Mouse (Mus musculus): ENCODE results near the gene Ciz1. TPM values are rescaled to one million over a fixed set of nuclear protein-coding genes. Genes with fewer than 3 reads are reported as not detected.
A peak's percentile ranks its signal among the peaks of the same experiment; 100 is the strongest.

The Ciz1 gene
- polyA plus RNA-seq, 1 experiment from 2014 or later: 35.2 TPM

DNA sequence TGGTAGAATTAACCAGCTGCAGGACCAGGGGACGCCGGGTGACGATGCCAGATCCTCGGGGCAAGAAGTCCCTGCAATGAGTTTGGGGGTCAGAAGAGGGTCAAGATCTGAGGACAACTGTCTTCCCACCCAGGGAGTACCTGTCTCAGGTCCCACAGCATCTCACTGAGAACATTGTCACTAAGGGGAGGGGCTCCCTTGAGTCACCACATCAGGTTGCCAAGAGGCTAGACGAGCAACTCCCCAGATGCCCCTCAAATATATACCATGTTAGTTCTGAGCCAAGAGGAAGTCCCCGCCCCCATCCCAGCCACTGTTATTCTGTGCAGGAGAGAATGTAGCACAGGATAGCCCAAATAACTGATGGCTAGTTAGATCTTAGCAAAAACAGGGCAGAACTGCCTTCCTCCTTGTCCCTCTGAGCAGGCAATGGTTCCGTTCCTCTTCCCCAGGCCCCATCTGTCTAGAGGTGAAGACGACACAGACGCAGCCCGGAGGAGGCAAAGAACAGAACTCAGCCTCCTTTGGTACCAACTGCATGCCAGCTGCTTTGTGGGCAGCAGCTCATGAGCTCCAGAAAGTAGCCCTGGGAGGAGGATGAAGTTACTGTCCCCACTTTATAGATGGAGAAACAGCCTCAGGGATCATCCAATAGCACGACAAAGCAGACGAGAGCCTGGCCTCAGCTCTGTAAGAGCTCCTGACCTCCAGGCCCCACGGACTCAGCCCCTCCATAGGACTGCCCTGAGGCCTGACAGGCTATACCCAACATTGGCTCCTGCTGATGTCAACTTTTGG, 11.1 kb upstream of the Ciz1 start:
- Histone ChIP-seq H3K4me2 (no peak overlapping the region), H3K4me3 (no peak overlapping the region), H3K9ac (no peak overlapping the region), H3K4me1 (no peaks in the 10 kb centered on the region), H3K27me3 (replicated peaks) (peaks cover 29% of the 10 kb centered on the region), H3K27ac (replicated peaks) (no peak overlapping the region), H3K9me3 (no peaks in the 10 kb centered on the region), H3K36me3 (peaks cover 3% of the 10 kb centered on the region; the same call in 1 of the 2 replicates)
- ATAC-seq (ENCODE audit: extremely low read depth, insufficient number of reproducible peaks, low FRiP score, low TSS enrichment): no peak
- WGBS: 73% methylated on average over 13 of the region's 13 CpGs

DNA sequence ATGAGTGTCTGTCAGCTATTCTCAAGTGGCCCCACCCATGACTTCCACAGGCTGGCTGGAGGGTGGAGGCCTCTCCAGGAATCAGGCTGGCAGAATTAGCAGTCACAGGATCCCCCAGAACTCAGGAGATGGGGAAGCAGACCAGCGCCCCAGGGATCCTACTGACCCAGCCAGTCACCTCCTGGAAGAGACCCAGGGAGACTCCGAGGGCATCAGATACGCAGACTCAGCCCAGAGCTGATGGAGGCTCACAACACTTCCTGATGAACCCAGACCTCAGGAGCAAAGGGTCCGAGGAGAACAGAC, 10.5 kb upstream of the Ciz1 start:
- 71% methylated on average over 4 of the region's 4 CpGs for WGBS
- Histone ChIP-seq H3K27ac (replicated peaks) (no peak overlapping the region), H3K9me3 (no peaks in the 10 kb centered on the region), H3K27me3 (replicated peaks) (peaks cover 24% of the 10 kb centered on the region), H3K9ac (no peak overlapping the region), H3K4me1 (no peaks in the 10 kb centered on the region), H3K36me3 (peaks cover 3% of the 10 kb centered on the region; the same call in 1 of the 2 replicates), H3K4me3 (no peak overlapping the region), H3K4me2 (no peak overlapping the region)
- ATAC-seq (ENCODE audit: extremely low read depth, insufficient number of reproducible peaks, low FRiP score, low TSS enrichment): no peak

GRCm38 (mm10) chr2:32342039-32342438, 10.1 kb upstream of the Ciz1 start:
- Histone ChIP-seq H3K4me1 (no peaks in the 10 kb centered on the region), H3K9me3 (no peaks in the 10 kb centered on the region), H3K4me2 (no peak overlapping the region), H3K4me3 (no peak overlapping the region), H3K9ac (no peak overlapping the region), H3K27ac (replicated peaks) (no peak overlapping the region), H3K27me3 (replicated peaks) (peaks cover 25% of the 10 kb centered on the region), H3K36me3 (peaks cover 3% of the 10 kb centered on the region; the same call in 1 of the 2 replicates)
- 82% methylated on average over 4 of the region's 4 CpGs for WGBS
- ATAC-seq (ENCODE audit: extremely low read depth, insufficient number of reproducible peaks, low FRiP score, low TSS enrichment): no peak

DNA sequence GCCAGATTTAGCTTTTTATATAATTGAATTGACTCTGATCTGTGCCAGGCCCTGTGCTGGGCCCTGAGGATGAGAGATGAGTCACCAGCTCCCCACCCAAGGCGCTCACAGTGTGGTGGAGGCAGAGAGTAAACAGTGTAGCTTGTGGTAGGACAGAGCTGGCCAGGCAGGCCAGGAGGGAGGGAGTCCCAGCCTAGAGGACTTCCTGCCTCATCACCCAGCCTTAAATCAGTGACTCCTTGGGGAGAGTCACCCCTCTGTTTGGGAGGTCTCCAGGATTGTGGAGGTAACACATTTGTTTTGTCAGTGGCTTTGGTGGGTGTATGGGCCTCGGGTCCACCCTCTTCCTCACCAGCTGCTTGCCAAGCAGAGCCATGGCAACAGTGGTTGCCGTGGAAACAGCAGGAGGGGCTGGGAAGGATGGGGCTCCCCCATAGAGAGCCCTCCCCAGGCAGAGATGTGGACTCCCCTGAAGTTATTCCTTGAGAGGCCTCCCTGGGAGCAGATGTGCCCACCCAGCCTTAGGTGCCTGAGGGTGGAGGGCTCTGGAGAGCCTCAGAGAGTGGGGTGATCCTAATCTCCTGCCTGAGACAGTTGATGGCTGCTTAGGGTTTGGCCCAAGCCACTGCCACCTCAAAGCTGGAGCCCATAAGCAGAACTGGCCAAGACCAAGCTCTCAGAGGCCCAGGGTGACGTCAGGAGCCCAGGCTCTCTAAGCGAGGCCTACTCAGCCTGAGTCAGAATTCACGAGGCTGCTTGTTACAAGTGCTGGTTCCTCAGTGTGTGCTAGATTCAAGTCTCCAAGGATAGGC, 9.4 kb upstream of the Ciz1 start:
- Histone ChIP-seq H3K4me3 (no peak overlapping the region), H3K36me3 (peaks cover 3% of the 10 kb centered on the region; the same call in 1 of the 2 replicates), H3K27ac (replicated peaks) (no peak overlapping the region), H3K4me2 (no peak overlapping the region), H3K9ac (no peak overlapping the region; the same call in 1 of the 2 replicates), H3K27me3 (replicated peaks) (peaks cover 23% of the 10 kb centered on the region), H3K4me1 (no peaks in the 10 kb centered on the region), H3K9me3 (no peaks in the 10 kb centered on the region)
- WGBS: 60% methylated on average over 6 of the region's 6 CpGs
- no peak for ATAC-seq (ENCODE audit: extremely low read depth, insufficient number of reproducible peaks, low FRiP score, low TSS enrichment)

DNA sequence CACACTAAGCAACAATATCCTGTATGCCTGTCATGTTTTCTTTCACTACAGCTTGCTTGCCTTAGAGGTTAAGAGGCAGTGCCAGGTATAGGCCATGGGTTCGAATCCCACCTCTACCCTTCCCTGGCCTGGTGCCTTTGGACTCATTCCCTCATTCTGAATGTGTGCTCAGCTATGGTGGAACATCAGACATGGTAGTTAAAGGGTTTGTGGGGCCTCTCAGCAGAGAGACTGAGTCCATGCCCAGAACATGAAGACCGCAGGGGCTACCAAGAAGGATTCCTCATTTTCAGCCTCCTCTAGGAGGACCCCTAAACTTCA, 8.8 kb upstream of the Ciz1 start:
- Histone ChIP-seq H3K9ac (no peak overlapping the region), H3K4me2 (no peak overlapping the region), H3K9me3 (no peaks in the 10 kb centered on the region), H3K36me3 (peaks cover under 1% of the 10 kb centered on the region; the same call in 1 of the 2 replicates), H3K27me3 (replicated peaks) (peaks cover 24% of the 10 kb centered on the region), H3K4me1 (no peaks in the 10 kb centered on the region), H3K4me3 (no peak overlapping the region), H3K27ac (replicated peaks) (no peak overlapping the region)
- 84% methylated on average over 2 of the region's 2 CpGs for WGBS
- no peak for ATAC-seq (ENCODE audit: extremely low read depth, insufficient number of reproducible peaks, low FRiP score, low TSS enrichment)

DNA sequence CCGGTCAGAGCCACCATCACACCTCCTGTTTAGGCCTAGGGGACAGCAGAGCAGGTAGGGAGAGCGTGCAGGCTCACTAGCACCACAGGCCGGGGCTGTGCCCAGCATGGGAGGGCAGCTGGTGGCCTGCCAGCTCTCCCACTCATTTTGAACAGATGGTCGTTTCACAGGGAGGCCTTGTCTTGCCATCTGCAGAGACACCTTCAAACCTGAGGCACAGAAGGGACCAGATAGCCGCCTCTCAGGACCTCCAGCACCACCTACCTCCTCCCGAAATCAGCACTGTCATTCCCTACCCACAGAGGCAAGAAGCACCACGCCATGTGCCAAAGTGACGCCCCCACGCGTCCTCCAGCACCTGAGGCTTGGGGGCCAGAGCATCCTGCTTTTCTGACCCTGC, 8.1 kb upstream of the Ciz1 start:
- Histone ChIP-seq H3K4me3 (no peak overlapping the region), H3K27me3 (replicated peaks) (peaks cover 31% of the 10 kb centered on the region), H3K9me3 (no peaks in the 10 kb centered on the region), H3K27ac (replicated peaks) (no peak overlapping the region), H3K9ac (no peak overlapping the region), H3K36me3 (no peaks in the 10 kb centered on the region), H3K4me2 (no peak overlapping the region), H3K4me1 (no peaks in the 10 kb centered on the region)
- WGBS: 60% methylated on average over 10 of the region's 10 CpGs
- ATAC-seq (ENCODE audit: extremely low read depth, insufficient number of reproducible peaks, low FRiP score, low TSS enrichment): no peak

GRCm38 (mm10) chr2:32344598-32345321, 7.4 kb upstream of the Ciz1 start:
- Histone ChIP-seq H3K27me3 (replicated peaks) (peaks cover 37% of the 10 kb centered on the region), H3K4me2 (no peak overlapping the region), H3K36me3 (no peaks in the 10 kb centered on the region), H3K9ac (no peak overlapping the region), H3K9me3 (no peaks in the 10 kb centered on the region), H3K4me3 (no peak overlapping the region), H3K4me1 (peaks cover 4% of the 10 kb centered on the region; the same call in 1 of the 2 replicates), H3K27ac (replicated peaks) (no peak overlapping the region)
- no peak for ATAC-seq (ENCODE audit: extremely low read depth, insufficient number of reproducible peaks, low FRiP score, low TSS enrichment)
- WGBS: 62% methylated on average over 14 of the region's 14 CpGs

DNA sequence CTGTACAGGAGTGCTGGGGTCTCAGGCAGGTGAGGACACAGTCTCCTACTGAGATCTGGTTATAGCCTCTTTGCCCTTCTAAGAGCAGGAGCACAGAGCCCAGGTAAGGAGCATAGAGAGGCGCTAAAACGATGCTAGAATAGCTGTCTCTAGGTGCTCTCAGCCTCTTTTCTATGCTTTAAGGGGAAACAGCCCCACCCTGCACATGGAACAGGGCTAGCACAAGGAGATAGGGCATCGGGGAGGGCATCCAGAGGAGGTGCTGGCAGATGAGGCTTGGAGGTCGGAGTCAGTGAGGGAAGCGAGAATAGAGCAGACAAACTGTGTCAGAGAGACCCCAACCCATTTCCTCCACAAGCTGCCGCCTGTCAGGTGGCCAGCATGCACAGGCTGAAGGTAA, 5.1 kb upstream of the Ciz1 start:
- H3K27ac ChIP-seq (replicated peaks): no peak overlapping the region
- H3K4me1 ChIP-seq: peaks cover 23% of the 10 kb centered on the region
- H3K36me3 ChIP-seq: no peaks in the 10 kb centered on the region
- H3K9ac ChIP-seq: 0 out of 2 replicates have a peak overlapping the region, but pooled peaks have one; percentile 4
- no peak for ATAC-seq (ENCODE audit: extremely low read depth, insufficient number of reproducible peaks, low FRiP score, low TSS enrichment)
- no peak overlapping the region for H3K4me2 ChIP-seq
- peaks cover 53% of the 10 kb centered on the region for H3K27me3 ChIP-seq (replicated peaks)
- no peak overlapping the region for H3K4me3 ChIP-seq
- WGBS: 47% methylated on average over 6 of the region's 6 CpGs
- H3K9me3 ChIP-seq: no peaks in the 10 kb centered on the region

- Histone ChIP-seq H3K4me3 (no peak overlapping the region), H3K9me3 (no peaks in the 10 kb centered on the region), H3K4me2 (no peak overlapping the region), H3K27ac (replicated peaks) (no peak overlapping the region), H3K27me3 (replicated peaks) (peaks cover 61% of the 10 kb centered on the region), H3K36me3 (no peaks in the 10 kb centered on the region), H3K4me1 (peaks cover 33% of the 10 kb centered on the region), H3K9ac (no peak overlapping the region)
- 76% methylated on average over 11 of the region's 11 CpGs for WGBS
- no peak for ATAC-seq (ENCODE audit: extremely low read depth, insufficient number of reproducible peaks, low FRiP score, low TSS enrichment)
Observed at GRCm38 (mm10) chr2:32348311-32348710, 3.8 kb upstream of the Ciz1 start.

DNA sequence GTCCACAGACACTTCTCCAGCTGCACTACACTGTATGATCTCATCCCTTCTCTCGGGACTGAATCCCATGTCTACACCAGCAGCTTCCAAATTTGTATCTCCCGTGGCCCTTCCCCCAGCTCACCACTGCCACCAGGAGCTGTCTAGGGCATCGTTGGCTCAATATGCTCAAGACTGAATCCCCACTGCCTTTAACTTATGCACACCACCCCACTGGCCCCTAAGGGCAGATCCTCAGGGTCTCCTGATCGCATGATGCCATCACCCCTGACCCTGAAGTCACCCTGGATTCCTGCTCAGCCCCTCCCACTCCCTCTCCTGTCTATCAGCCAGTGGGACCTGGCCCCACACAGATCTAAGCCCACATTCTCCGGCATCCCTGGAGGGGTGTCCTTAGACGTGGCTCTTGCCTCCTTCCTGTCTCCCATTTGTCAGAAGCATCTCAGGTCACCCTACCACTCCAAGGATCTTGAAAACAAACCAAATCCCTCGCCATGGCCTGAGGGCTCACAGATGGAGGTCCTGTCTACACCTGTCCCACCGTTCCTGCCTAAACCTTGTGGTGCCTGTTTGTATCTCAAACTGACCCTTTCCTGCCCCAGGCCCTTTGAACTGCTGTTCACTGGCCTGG, 2.4 kb upstream of the Ciz1 start:
- H3K9ac ChIP-seq: no peak overlapping the region
- H3K27ac ChIP-seq (replicated peaks): no peak overlapping the region
- 52% methylated on average over 8 of the region's 8 CpGs for WGBS
- H3K36me3 ChIP-seq: no peaks in the 10 kb centered on the region
- H3K27me3 ChIP-seq (replicated peaks): peaks cover 61% of the 10 kb centered on the region
- peaks cover 47% of the 10 kb centered on the region for H3K4me1 ChIP-seq
- H3K9me3 ChIP-seq: no peaks in the 10 kb centered on the region
- no peak overlapping the region for H3K4me2 ChIP-seq
- no peak for ATAC-seq (ENCODE audit: extremely low read depth, insufficient number of reproducible peaks, low FRiP score, low TSS enrichment)
- H3K4me3 ChIP-seq: no peak overlapping the region

- Histone ChIP-seq H3K4me2 (no peak overlapping the region), H3K27ac (replicated peaks) (no peak overlapping the region)
- no peak for ATAC-seq (ENCODE audit: extremely low read depth, insufficient number of reproducible peaks, low FRiP score, low TSS enrichment)
Observed at GRCm38 (mm10) chr2:32350471-32351051, 1.6 kb upstream of the Ciz1 start.

More at GRCm38 (mm10) chr2:32350471-32351051, 1.6 kb upstream of the Ciz1 start:
- peaks cover 61% of the 10 kb centered on the region for H3K27me3 ChIP-seq (replicated peaks)
- H3K36me3 ChIP-seq: no peaks in the 10 kb centered on the region
- no peak overlapping the region for H3K4me3 ChIP-seq
- whole genome bisulfite sequencing: 45% methylated on average over 13 of the region's 13 CpGs
- H3K9me3 ChIP-seq: no peaks in the 10 kb centered on the region
- no peak overlapping the region for H3K9ac ChIP-seq
- peaks cover 50% of the 10 kb centered on the region for H3K4me1 ChIP-seq
